Mouse (Mus musculus): Measurements from ENCODE around the gene Atp1a1. TPM values are rescaled to one million over a fixed set of nuclear protein-coding genes. Genes with fewer than 3 reads are reported as not detected.
A peak's percentile ranks its signal among the peaks of the same experiment; 100 is the strongest.

Gene Atp1a1
- polyA plus RNA-seq, 2 experiments: 48.4 to 54.7 TPM

DNA sequence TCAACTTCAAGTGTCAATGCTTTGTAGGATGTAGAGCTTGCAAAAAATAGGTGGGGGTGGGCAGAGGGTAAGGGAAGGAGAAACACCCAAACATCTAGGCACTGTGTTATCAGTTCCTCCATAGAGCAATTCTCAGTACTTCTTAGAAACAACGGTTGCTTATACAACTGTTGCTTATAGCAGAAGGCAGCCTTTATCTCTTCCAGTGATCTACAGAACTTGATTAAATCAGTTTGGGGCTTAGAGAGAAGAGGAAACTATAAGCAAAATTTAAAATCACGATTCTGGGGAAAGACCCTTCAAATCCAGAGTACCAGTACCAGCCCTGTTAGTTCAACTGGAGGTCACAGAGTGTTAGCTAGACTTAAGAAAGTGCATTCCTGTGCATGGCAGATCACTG, 1.2 kb upstream of the Atp1a1 start:
- no peak overlapping the region for H3K4me2 ChIP-seq (ENCODE audit: low read depth)
- no peaks in the 10 kb centered on the region for H3K36me3 ChIP-seq (replicated peaks; ENCODE audit: control insufficient read depth, insufficient read depth, low read depth)
- no peak overlapping the region for H3K9ac ChIP-seq (replicated peaks)
- DNase-seq (ENCODE audit: low read depth in 3 of 3, low spot score in 3 of 3) (no peak), ATAC-seq (ENCODE audit: insufficient read depth) (no peak)
- TF ChIP-seq CTCF (IDR thresholded peaks at IDR 0.05; ENCODE audit: low read depth) (no peak), EP300 (IDR thresholded peaks at IDR 0.05; ENCODE audit: low read depth) (no peak)
- 1% methylated on average over 2 of the region's 2 CpGs for WGBS (ENCODE audit: insufficient replicate concordance)
- no peaks in the 10 kb centered on the region for H3K9me3 ChIP-seq (ENCODE audit: control insufficient read depth, low read length)
- no peak overlapping the region for H3K4me3 ChIP-seq (ENCODE audit: insufficient read depth in 1 of 2, low read depth in 2 of 2, low read length in 2 of 2)
- H3K4me1 ChIP-seq (replicated peaks; ENCODE audit: control insufficient read depth in 2 of 2, insufficient read depth in 2 of 2, low read length in 1 of 2): peaks cover 17 to 19% of the 10 kb centered on the region in 2 experiments
- peaks cover 2% of the 10 kb centered on the region; the same call in 1 of the 2 replicates for H3K27me3 ChIP-seq (ENCODE audit: control insufficient read depth, insufficient read depth, low read length)
- H3K27ac ChIP-seq: no peak overlapping the region

DNA sequence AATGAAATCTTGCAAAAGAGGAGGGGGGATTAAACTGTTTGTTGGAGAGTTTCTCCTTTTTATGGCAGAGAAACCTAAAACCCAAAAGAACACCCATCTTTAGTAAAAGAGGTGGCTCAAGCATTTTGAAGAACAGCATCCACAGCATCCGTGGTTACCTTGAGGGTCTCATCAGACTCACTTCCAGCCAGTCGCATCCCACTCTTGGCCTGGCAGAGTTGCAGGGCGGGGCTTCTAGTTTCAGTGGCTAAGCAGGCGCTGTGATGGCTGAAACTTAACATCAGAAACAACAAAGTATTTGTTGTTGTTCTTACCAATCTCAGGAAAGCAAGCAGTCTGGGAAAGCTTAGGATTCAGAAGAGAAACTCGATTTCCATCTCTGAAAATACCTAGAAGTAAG, 807 bp upstream of the Atp1a1 start:
- Histone ChIP-seq H3K9me3 (ENCODE audit: control insufficient read depth, low read length) (no peaks in the 10 kb centered on the region), H3K27me3 (ENCODE audit: control insufficient read depth, insufficient read depth, low read length) (peaks cover 2% of the 10 kb centered on the region; the same call in 1 of the 2 replicates), H3K27ac (no peak overlapping the region), H3K4me2 (ENCODE audit: low read depth) (peak overlapping the region; percentile 99), H3K4me1 (replicated peaks; ENCODE audit: control insufficient read depth in 2 of 2, insufficient read depth in 2 of 2, low read length in 1 of 2) (peaks cover 19 to 20% of the 10 kb centered on the region in 2 experiments), H3K36me3 (replicated peaks; ENCODE audit: control insufficient read depth, insufficient read depth, low read depth) (no peaks in the 10 kb centered on the region), H3K9ac (replicated peaks) (peak overlapping the region; percentile 75), H3K4me3 (ENCODE audit: insufficient read depth in 1 of 2, low read depth in 2 of 2, low read length in 2 of 2) (peak overlapping the region in 1 of 2 experiments; percentile 92; a peak in 2 of 4 replicates)
- ATAC-seq (ENCODE audit: insufficient read depth) (no peak), DNase-seq (ENCODE audit: low read depth in 3 of 3, low spot score in 3 of 3) (no peak)
- 10% methylated on average over 5 of the region's 5 CpGs for WGBS (ENCODE audit: insufficient replicate concordance)
- TF ChIP-seq CTCF (IDR thresholded peaks at IDR 0.05; ENCODE audit: low read depth) (no peak), EP300 (IDR thresholded peaks at IDR 0.05; ENCODE audit: low read depth) (no peak)

DNA sequence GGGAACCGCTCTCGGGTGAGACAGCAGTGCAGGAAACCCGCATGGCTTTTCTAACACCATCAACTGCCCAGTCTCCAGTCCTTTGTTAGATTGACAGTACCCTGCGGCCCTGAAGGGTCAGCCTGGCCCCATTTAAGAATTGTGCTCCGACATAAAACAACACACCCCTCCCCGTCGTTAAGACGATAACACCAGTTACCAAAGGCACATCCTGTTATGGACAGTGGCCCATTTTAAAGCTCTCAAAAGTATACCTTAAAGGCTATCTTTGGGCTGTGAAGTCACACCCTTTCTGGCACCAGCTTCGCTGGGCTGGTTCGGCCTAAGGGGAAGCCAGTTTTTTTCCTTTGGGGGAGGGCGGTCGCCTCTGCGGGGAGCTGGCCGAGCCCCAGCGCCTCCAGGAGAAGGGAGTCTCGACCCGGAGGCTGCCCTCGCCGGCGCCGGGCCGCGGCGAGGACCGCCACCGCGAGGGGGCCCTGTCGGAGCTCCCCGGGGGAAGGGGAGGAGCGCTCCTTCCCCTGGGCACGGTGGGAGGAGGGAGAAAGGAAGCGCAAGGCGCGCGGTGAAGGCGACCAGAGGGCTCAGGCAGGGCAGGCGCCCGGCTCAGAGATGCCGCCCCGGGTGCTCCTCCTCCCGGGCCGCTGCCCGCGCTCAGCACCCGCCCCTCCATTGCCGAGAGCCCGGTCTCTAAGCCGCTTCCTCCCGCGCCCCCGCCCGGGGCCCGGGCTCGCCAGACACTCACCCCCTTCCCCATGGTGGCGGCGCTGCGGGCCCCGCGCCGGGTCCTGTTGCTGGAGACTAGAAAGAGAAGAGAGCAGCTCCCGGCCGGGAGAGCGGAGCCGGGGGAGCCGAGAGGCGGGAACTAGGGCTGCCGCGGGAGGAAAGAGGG, 579 bp downstream of the Atp1a1 start:
- Histone ChIP-seq H3K4me2 (ENCODE audit: low read depth) (peak overlapping the region; percentile 99), H3K27ac (peak overlapping the region; percentile 91), H3K4me3 (ENCODE audit: insufficient read depth in 1 of 2, low read depth in 2 of 2, low read length in 2 of 2) (peak overlapping the region; percentile 73 to 92), H3K4me1 (replicated peaks; ENCODE audit: control insufficient read depth in 2 of 2, insufficient read depth in 2 of 2, low read length in 1 of 2) (peaks cover 25 to 31% of the 10 kb centered on the region in 2 experiments), H3K9ac (replicated peaks) (peak overlapping the region; percentile 93), H3K36me3 (replicated peaks; ENCODE audit: control insufficient read depth, insufficient read depth, low read depth) (no peaks in the 10 kb centered on the region), H3K27me3 (ENCODE audit: control insufficient read depth, insufficient read depth, low read length) (peaks cover 2% of the 10 kb centered on the region; the same call in 1 of the 2 replicates), H3K9me3 (ENCODE audit: control insufficient read depth, low read length) (no peaks in the 10 kb centered on the region)
- WGBS (ENCODE audit: insufficient replicate concordance): under 1% methylated on average over 53 of the region's 68 CpGs
- peak; percentile 85 for ATAC-seq (ENCODE audit: insufficient read depth)
- no peak for TF ChIP-seq EP300 (IDR thresholded peaks at IDR 0.05; ENCODE audit: low read depth)
- peak; percentile 58 for TF ChIP-seq CTCF (IDR thresholded peaks at IDR 0.05; ENCODE audit: low read depth)
- DNase-seq (ENCODE audit: low read depth in 3 of 3, low spot score in 3 of 3): peak; percentile 71 to 75 (median 75)

DNA sequence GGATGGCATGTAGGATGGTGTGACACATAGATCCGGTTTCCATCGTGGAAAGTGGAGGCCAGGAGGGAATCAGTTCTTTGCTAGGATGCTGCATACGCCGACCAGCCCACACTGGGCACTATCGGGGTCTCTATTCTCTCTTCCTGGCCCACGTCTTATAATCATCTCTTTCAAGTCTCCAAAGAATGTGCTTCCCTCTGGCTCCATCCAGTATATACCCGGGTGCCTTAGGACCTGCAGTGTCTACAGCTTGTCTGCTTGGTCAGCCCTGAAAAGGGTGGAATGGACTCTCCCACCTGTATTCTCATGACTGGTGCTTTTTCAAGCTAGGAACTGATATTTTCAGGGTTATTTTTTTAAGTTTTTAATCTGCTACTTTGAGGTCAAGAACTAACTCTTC, 1.3 kb downstream of the Atp1a1 start:
- no peaks in the 10 kb centered on the region for H3K36me3 ChIP-seq (replicated peaks; ENCODE audit: control insufficient read depth, insufficient read depth, low read depth)
- DNase-seq (ENCODE audit: low read depth in 3 of 3, low spot score in 3 of 3) (no peak), ATAC-seq (ENCODE audit: insufficient read depth) (no peak)
- H3K4me3 ChIP-seq (ENCODE audit: insufficient read depth in 1 of 2, low read depth in 2 of 2, low read length in 2 of 2): peak overlapping the region; percentile 73 to 92
- peaks cover 29 to 38% of the 10 kb centered on the region in 2 experiments for H3K4me1 ChIP-seq (replicated peaks; ENCODE audit: control insufficient read depth in 2 of 2, insufficient read depth in 2 of 2, low read length in 1 of 2)
- H3K9me3 ChIP-seq (ENCODE audit: control insufficient read depth, low read length): no peaks in the 10 kb centered on the region
- H3K27me3 ChIP-seq (ENCODE audit: control insufficient read depth, insufficient read depth, low read length): peaks cover 2% of the 10 kb centered on the region; the same call in 1 of the 2 replicates
- H3K4me2 ChIP-seq (ENCODE audit: low read depth): peak overlapping the region; percentile 99
- peak overlapping the region; percentile 91 for H3K27ac ChIP-seq
- TF ChIP-seq CTCF (IDR thresholded peaks at IDR 0.05; ENCODE audit: low read depth) (no peak), EP300 (IDR thresholded peaks at IDR 0.05; ENCODE audit: low read depth) (no peak)
- H3K9ac ChIP-seq (replicated peaks): peak overlapping the region; percentile 93
- 44% methylated on average over 7 of the region's 7 CpGs for WGBS (ENCODE audit: insufficient replicate concordance)

DNA sequence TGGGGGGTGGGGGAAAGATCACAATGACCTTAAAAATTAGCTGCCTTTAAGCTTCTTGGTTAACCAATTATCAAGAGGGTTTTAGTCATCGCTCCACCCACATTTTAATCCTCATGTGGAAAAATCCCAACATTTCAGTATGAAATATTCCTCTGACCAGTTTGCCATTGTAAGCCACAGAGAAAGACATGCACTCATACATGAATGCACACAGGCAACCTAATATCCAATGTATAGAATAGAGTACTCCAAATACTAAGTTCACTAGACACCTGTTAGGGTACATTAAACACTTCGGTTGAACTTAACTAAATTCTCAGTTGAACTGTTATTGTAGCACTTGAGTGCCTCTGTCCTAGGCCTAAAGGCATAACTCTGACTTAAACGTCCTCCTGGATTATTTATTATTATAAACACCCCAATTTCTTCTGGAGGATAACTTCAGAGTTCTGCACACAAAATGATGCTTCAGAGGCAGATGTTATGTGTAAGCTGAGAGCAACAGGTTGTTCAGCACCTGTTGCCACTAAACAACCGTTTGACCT, 1.9 kb downstream of the Atp1a1 start:
- no peak for TF ChIP-seq EP300 (IDR thresholded peaks at IDR 0.05; ENCODE audit: low read depth)
- H3K9ac ChIP-seq (replicated peaks): peak overlapping the region; percentile 93
- peak overlapping the region; percentile 99 for H3K4me2 ChIP-seq (ENCODE audit: low read depth)
- ATAC-seq (ENCODE audit: insufficient read depth) (no peak), DNase-seq (ENCODE audit: low read depth in 3 of 3, low spot score in 3 of 3) (no peak)
- H3K4me3 ChIP-seq (ENCODE audit: insufficient read depth in 1 of 2, low read depth in 2 of 2, low read length in 2 of 2): peak overlapping the region; percentile 73 to 92
- H3K27me3 ChIP-seq (ENCODE audit: control insufficient read depth, insufficient read depth, low read length): peaks cover 2% of the 10 kb centered on the region; the same call in 1 of the 2 replicates
- 70% methylated on average over 4 of the region's 4 CpGs for WGBS (ENCODE audit: insufficient replicate concordance)
- no peaks in the 10 kb centered on the region for H3K9me3 ChIP-seq (ENCODE audit: control insufficient read depth, low read length)
- no peaks in the 10 kb centered on the region for H3K36me3 ChIP-seq (replicated peaks; ENCODE audit: control insufficient read depth, insufficient read depth, low read depth)
- H3K27ac ChIP-seq: no peak overlapping the region; the same call in 1 of the 2 replicates
- H3K4me1 ChIP-seq (replicated peaks; ENCODE audit: control insufficient read depth in 2 of 2, insufficient read depth in 2 of 2, low read length in 1 of 2): peaks cover 32 to 43% of the 10 kb centered on the region in 2 experiments

Measured in liver, embryonic 14.5 days (tissue).